Mouse (Mus musculus): ENCODE results near the gene Aldh3a2. TPM values are rescaled to one million over a fixed set of nuclear protein-coding genes. Genes with fewer than 3 reads are reported as not detected.

The Aldh3a2 gene
- polyA plus RNA-seq, 1 experiment from 2014 or later, result 28.5 TPM

GRCm38 (mm10) chr11:61296556-61296955 lies 29.3 kb upstream of the Aldh3a2 start:
- no peak for ATAC-seq (ENCODE audit: low FRiP score)
- H3K36me3 ChIP-seq, result no peaks in the 10 kb centered on the region
- no peak overlapping the region for H3K4me2 ChIP-seq
- no peak overlapping the region for H3K9ac ChIP-seq (replicated peaks)
- no peaks in the 10 kb centered on the region for H3K9me3 ChIP-seq (replicated peaks)
- 0 out of 2 replicates have a peak, but pooled peaks cover 2% of the 10 kb centered on the region for H3K4me1 ChIP-seq
- H3K4me3 ChIP-seq (replicated peaks), result no peak overlapping the region
- WGBS, result 31% methylated on average over 1 of the region's 1 CpGs
- H3K27me3 ChIP-seq (replicated peaks), result no peaks in the 10 kb centered on the region
- H3K27ac ChIP-seq (replicated peaks), result no peak overlapping the region

GRCm38 (mm10) chr11:61295556-61295955 lies 28.3 kb upstream of the Aldh3a2 start:
- ATAC-seq (ENCODE audit: low FRiP score), result no peak
- Histone ChIP-seq H3K9ac (replicated peaks) (no peak overlapping the region), H3K27ac (replicated peaks) (no peak overlapping the region), H3K4me1 (no peaks in the 10 kb centered on the region), H3K4me3 (replicated peaks) (no peak overlapping the region), H3K9me3 (replicated peaks) (no peaks in the 10 kb centered on the region), H3K27me3 (replicated peaks) (no peaks in the 10 kb centered on the region), H3K4me2 (no peak overlapping the region), H3K36me3 (no peaks in the 10 kb centered on the region)
- 98% methylated on average over 2 of the region's 2 CpGs for WGBS

GRCm38 (mm10) chr11:61294431-61294830 lies 27.2 kb upstream of the Aldh3a2 start:
- Histone ChIP-seq H3K27me3 (replicated peaks) (no peaks in the 10 kb centered on the region), H3K36me3 (no peaks in the 10 kb centered on the region), H3K27ac (replicated peaks) (no peak overlapping the region), H3K9ac (replicated peaks) (no peak overlapping the region), H3K9me3 (replicated peaks) (no peaks in the 10 kb centered on the region), H3K4me3 (replicated peaks) (no peak overlapping the region), H3K4me2 (no peak overlapping the region), H3K4me1 (no peaks in the 10 kb centered on the region)
- no peak for ATAC-seq (ENCODE audit: low FRiP score)
- 82% methylated on average over 3 of the region's 3 CpGs for WGBS

GRCm38 (mm10) chr11:61293251-61293650 lies 26.0 kb upstream of the Aldh3a2 start:
- ATAC-seq (ENCODE audit: low FRiP score), result no peak
- 14% methylated on average over 2 of the region's 2 CpGs for WGBS
- no peak overlapping the region for H3K4me2 ChIP-seq

GRCm38 (mm10) chr11:61284323-61284722 lies 17.1 kb upstream of the Aldh3a2 start:
- no peak overlapping the region for H3K4me2 ChIP-seq
- no peaks in the 10 kb centered on the region for H3K4me1 ChIP-seq
- no peaks in the 10 kb centered on the region for H3K27me3 ChIP-seq (replicated peaks)
- no peak overlapping the region for H3K27ac ChIP-seq (replicated peaks)
- no peak for ATAC-seq (ENCODE audit: low FRiP score)
- 87% methylated on average over 6 of the region's 6 CpGs for WGBS
- no peaks in the 10 kb centered on the region for H3K36me3 ChIP-seq
- H3K9me3 ChIP-seq (replicated peaks), result no peaks in the 10 kb centered on the region
- H3K4me3 ChIP-seq (replicated peaks), result no peak overlapping the region
- H3K9ac ChIP-seq (replicated peaks), result no peak overlapping the region

More at GRCm38 (mm10) chr11:61293251-61293650, 26.0 kb upstream of the Aldh3a2 start:
- Histone ChIP-seq H3K4me1 (no peaks in the 10 kb centered on the region), H3K36me3 (no peaks in the 10 kb centered on the region), H3K27ac (replicated peaks) (no peak overlapping the region), H3K27me3 (replicated peaks) (no peaks in the 10 kb centered on the region), H3K9me3 (replicated peaks) (no peaks in the 10 kb centered on the region), H3K4me3 (replicated peaks) (no peak overlapping the region), H3K9ac (replicated peaks) (no peak overlapping the region)

GRCm38 (mm10) chr11:61283414-61284049 lies 16.3 kb upstream of the Aldh3a2 start:
- no peak overlapping the region for H3K9ac ChIP-seq (replicated peaks)
- H3K4me3 ChIP-seq (replicated peaks), result no peak overlapping the region
- no peaks in the 10 kb centered on the region for H3K36me3 ChIP-seq
- no peak for ATAC-seq (ENCODE audit: low FRiP score)
- no peak overlapping the region for H3K4me2 ChIP-seq
- H3K27ac ChIP-seq (replicated peaks), result no peak overlapping the region
- WGBS, result 90% methylated on average over 10 of the region's 10 CpGs
- H3K4me1 ChIP-seq, result no peaks in the 10 kb centered on the region
- no peaks in the 10 kb centered on the region for H3K9me3 ChIP-seq (replicated peaks)
- H3K27me3 ChIP-seq (replicated peaks), result no peaks in the 10 kb centered on the region

- no peak overlapping the region for H3K9ac ChIP-seq (replicated peaks)
- no peaks in the 10 kb centered on the region for H3K4me1 ChIP-seq
- WGBS, result 91% methylated on average over 8 of the region's 8 CpGs
- no peaks in the 10 kb centered on the region for H3K9me3 ChIP-seq (replicated peaks)
- no peaks in the 10 kb centered on the region for H3K27me3 ChIP-seq (replicated peaks)
- H3K27ac ChIP-seq (replicated peaks), result no peak overlapping the region
- H3K36me3 ChIP-seq, result no peaks in the 10 kb centered on the region
- ATAC-seq (ENCODE audit: low FRiP score), result no peak
- H3K4me2 ChIP-seq, result no peak overlapping the region
- no peak overlapping the region for H3K4me3 ChIP-seq (replicated peaks)
These were observed 11.3 kb upstream of the Aldh3a2 start for GRCm38 (mm10) chr11:61278445-61279077.

GRCm38 (mm10) chr11:61277937-61278336 lies 10.7 kb upstream of the Aldh3a2 start:
- Histone ChIP-seq H3K4me3 (replicated peaks) (no peak overlapping the region), H3K9me3 (replicated peaks) (no peaks in the 10 kb centered on the region), H3K27me3 (replicated peaks) (no peaks in the 10 kb centered on the region), H3K4me1 (no peaks in the 10 kb centered on the region), H3K4me2 (no peak overlapping the region), H3K27ac (replicated peaks) (no peak overlapping the region), H3K9ac (replicated peaks) (no peak overlapping the region), H3K36me3 (no peaks in the 10 kb centered on the region)
- no peak for ATAC-seq (ENCODE audit: low FRiP score)
- 75% methylated on average over 2 of the region's 2 CpGs for WGBS

GRCm38 (mm10) chr11:61276482-61276881 lies 9.2 kb upstream of the Aldh3a2 start:
- H3K4me1 ChIP-seq, result no peaks in the 10 kb centered on the region
- H3K36me3 ChIP-seq, result no peaks in the 10 kb centered on the region
- H3K4me3 ChIP-seq (replicated peaks), result no peak overlapping the region
- no peak for ATAC-seq (ENCODE audit: low FRiP score)
- 70% methylated on average over 3 of the region's 3 CpGs for WGBS
- no peaks in the 10 kb centered on the region for H3K9me3 ChIP-seq (replicated peaks)
- no peak overlapping the region for H3K27ac ChIP-seq (replicated peaks)
- no peak overlapping the region for H3K4me2 ChIP-seq
- no peak overlapping the region for H3K9ac ChIP-seq (replicated peaks)
- H3K27me3 ChIP-seq (replicated peaks), result no peaks in the 10 kb centered on the region

GRCm38 (mm10) chr11:61275106-61275505 lies 7.8 kb upstream of the Aldh3a2 start:
- 87% methylated on average over 8 of the region's 8 CpGs for WGBS
- ATAC-seq (ENCODE audit: low FRiP score), result no peak
- H3K36me3 ChIP-seq, result no peaks in the 10 kb centered on the region
- no peaks in the 10 kb centered on the region for H3K27me3 ChIP-seq (replicated peaks)
- H3K4me3 ChIP-seq (replicated peaks), result no peak overlapping the region
- no peak overlapping the region for H3K9ac ChIP-seq (replicated peaks)
- H3K27ac ChIP-seq (replicated peaks), result no peak overlapping the region
- H3K4me2 ChIP-seq, result no peak overlapping the region
- H3K9me3 ChIP-seq (replicated peaks), result no peaks in the 10 kb centered on the region
- no peaks in the 10 kb centered on the region for H3K4me1 ChIP-seq

- ATAC-seq (ENCODE audit: low FRiP score), result no peak
- Histone ChIP-seq H3K36me3 (no peaks in the 10 kb centered on the region), H3K27me3 (replicated peaks) (no peaks in the 10 kb centered on the region), H3K9ac (replicated peaks) (no peak overlapping the region), H3K4me1 (no peaks in the 10 kb centered on the region), H3K9me3 (replicated peaks) (no peaks in the 10 kb centered on the region), H3K4me3 (replicated peaks) (no peak overlapping the region), H3K27ac (replicated peaks) (no peak overlapping the region), H3K4me2 (no peak overlapping the region)
- 85% methylated on average over 1 of the region's 1 CpGs for WGBS
These were observed 7.2 kb upstream of the Aldh3a2 start for GRCm38 (mm10) chr11:61274421-61274820.

GRCm38 (mm10) chr11:61273928-61274327 lies 6.7 kb upstream of the Aldh3a2 start:
- H3K4me1 ChIP-seq, result no peaks in the 10 kb centered on the region
- WGBS, result 95% methylated on average over 2 of the region's 2 CpGs
- no peak for ATAC-seq (ENCODE audit: low FRiP score)
- no peaks in the 10 kb centered on the region for H3K9me3 ChIP-seq (replicated peaks)
- no peak overlapping the region for H3K27ac ChIP-seq (replicated peaks)
- H3K36me3 ChIP-seq, result no peaks in the 10 kb centered on the region
- no peak overlapping the region for H3K4me3 ChIP-seq (replicated peaks)
- H3K27me3 ChIP-seq (replicated peaks), result no peaks in the 10 kb centered on the region
- no peak overlapping the region for H3K9ac ChIP-seq (replicated peaks)
- H3K4me2 ChIP-seq, result no peak overlapping the region
